Mouse (Mus musculus) gastrocnemius, adult 2 months (tissue): ENCODE data around the gene Dtx2. TPM values are rescaled to one million over a fixed set of nuclear protein-coding genes. Genes with fewer than 3 reads are reported as not detected.
A peak's percentile ranks its signal among the peaks of the same experiment; 100 is the strongest.

Source experiments
- DNase-seq: peaks from one replicate; pipeline ENCODE4 v3.0.0; 2022
- H3K27ac ChIP-seq: fragments of 200-600 bp; 2 replicates; pipeline ENCODE4 v1.8.1; 2022; ENCODE audit warnings: mild to moderate bottlenecking
- H3K4me3 ChIP-seq: fragments of 200-600 bp; 2 replicates; pipeline ENCODE4 v1.8.1; 2022; ENCODE audit warnings: mild to moderate bottlenecking, moderate library complexity
- CTCF ChIP-seq: fragments of 200-600 bp; IDR thresholded peaks from 2 replicates; pipeline ENCODE4 v1.8.1; 2022; ENCODE audit warnings: antibody characterized with exemption, mild to moderate bottlenecking, moderate library complexity
- intact Hi-C: fragments of 180-260 bp; cut with DNase I; formaldehyde crosslinking; loops from one replicate; pipeline ENCODE4 v1.15.1; 2025
- total RNA-seq, 2 experiments: library from RNA; stranded (reverse); gene quantifications; 2 replicates each; pipeline ENCODE4 v1.2.3; 2021

Dtx2 gene
- total RNA-seq, 2 experiments from 2014 or later, result 6.5 to 8.2 TPM

DNA sequence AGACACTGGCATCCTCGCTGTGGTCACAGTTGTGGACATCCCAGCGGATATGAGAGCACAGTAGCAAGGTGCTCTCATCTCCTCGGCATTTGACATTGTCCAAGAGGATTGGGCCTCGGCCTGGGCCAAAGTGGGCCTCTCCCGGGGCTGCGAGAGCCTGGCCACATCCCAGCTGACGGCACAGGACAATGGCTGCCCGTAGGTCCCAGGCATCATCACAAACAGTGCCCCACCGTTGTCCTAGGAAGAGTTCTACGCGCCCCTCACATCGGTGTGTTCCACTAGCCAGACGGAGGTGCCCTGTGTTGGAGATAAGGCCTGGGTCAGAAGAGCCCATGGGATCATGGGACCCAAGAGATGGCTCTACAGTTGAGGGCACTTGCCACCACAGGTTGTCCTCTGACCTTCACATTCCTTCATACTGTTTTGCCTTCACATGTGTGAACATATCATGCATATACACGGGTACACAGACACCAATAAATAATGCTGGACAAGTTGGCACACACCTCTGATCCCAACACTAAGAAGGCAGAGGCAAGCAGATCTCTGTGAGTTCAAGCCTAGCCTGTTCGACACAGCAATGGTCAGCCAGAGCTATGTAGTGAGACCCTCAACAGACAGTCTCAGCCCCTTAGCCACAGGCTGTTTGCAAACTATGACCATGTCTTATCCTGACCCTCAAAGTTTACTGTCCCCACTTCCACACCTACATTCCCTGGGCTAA is 33.5 kb upstream of the Dtx2 start:
- H3K4me3 ChIP-seq, result no peak overlapping the region
- intact Hi-C loops, result no loop called here
- TF ChIP-seq CTCF, result no peak

DNA sequence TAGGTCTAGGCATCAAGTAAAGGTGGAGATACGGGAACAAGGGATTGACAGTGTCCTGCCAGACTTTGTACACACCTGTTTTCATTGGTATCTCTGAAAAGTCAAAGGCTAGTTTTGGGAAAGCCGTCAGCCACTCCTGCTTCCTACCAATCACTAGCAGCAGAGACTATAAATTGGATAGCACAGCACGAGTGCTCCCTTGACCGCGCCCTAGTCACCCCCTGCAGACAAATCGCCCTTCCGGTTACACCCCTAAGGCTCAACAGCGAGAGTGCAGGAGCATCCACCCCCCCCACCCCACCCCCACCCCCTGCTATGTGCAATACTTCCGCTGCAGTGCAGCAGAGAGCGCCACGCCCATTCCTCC is 32.5 kb upstream of the Dtx2 start:
- intact Hi-C loops, result loop anchor here (2.0 kb wide), 2 partner anchors 27 to 57 kb away; partner anchors contain the start of gene Ywhag

More for the DNA sequence above, 33.5 kb upstream of the Dtx2 start:
- peak; percentile 43 for DNase-seq
- peak overlapping the region; percentile 99 for H3K27ac ChIP-seq

DNA sequence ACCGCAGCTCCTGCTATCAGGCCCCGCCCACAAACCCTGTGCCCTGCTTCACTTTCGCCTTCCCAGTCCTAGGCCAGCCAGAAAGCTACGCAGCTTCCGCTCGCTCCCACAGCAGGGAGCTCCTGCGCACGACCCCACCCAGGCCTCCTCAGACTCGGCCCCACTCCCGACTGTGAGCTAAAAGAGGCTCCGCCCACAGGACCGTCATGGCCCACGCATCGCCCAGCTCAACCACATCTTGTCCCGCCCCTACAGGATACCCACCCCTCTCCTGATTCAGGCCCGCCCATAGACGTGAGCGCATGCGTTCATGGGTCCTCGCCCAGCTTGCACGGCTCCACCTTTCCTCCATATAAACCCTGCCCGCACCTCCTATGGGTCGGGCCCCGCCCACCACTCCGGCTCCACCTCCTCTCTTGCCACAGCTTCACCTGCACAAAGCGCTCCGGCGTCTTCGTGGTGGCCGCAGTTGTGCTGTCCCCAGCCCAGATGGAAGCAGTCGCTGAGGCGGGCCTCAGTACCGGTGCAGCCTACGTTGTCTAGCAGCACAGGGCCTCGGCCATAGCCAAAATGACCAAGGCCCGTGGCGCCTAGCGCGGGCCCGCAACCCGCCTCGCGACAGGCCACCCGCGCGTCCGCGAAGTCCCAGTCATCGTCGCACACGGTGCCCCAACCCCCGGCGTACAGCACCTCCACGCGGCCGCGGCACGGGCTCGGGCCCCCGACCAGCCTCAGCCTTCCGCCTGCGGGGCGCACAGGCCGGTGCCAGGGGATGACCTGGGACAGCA is 31.9 kb upstream of the Dtx2 start:
- DNase-seq, result peak; percentile 99
- peak overlapping the region; percentile 99 for H3K27ac ChIP-seq
- intact Hi-C loops, result loop anchor here (2.0 kb wide), 2 partner anchors 28 to 58 kb away; partner anchors contain the start of gene Ywhag
- TF ChIP-seq CTCF, result peak; percentile 32; the same call in 1 of the 2 replicates
- H3K4me3 ChIP-seq, result peak overlapping the region; percentile 90

More for the DNA sequence above, 32.5 kb upstream of the Dtx2 start:
- no peak for TF ChIP-seq CTCF
- DNase-seq, result no peak
- H3K27ac ChIP-seq, result peak overlapping the region; percentile 99
- peak overlapping the region; percentile 90 for H3K4me3 ChIP-seq

DNA sequence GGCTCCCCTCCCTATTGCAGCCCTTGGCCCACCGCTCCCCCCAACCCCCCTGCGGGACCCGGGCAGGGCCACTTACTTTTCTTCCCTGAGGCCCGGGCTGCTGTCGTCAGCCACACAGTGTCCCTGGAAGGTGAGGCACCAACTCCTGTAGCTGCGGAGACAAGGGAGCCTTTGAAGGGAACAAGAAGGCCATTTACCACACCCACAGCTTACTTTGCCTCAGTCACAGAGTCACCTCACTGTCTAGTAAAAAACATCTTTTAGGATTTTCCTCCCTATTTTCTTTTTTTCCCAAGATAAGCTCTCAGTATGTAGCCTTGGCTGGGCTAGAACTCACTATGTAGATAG is 31.3 kb upstream of the Dtx2 start:
- TF ChIP-seq CTCF, result no peak
- DNase-seq, result no peak
- Histone ChIP-seq H3K27ac (peak overlapping the region; percentile 99), H3K4me3 (peak overlapping the region; percentile 90)
- intact Hi-C loops, result loop anchor here (2.0 kb wide), 2 partner anchors 28 to 58 kb away; partner anchors contain the start of gene Ywhag

DNA sequence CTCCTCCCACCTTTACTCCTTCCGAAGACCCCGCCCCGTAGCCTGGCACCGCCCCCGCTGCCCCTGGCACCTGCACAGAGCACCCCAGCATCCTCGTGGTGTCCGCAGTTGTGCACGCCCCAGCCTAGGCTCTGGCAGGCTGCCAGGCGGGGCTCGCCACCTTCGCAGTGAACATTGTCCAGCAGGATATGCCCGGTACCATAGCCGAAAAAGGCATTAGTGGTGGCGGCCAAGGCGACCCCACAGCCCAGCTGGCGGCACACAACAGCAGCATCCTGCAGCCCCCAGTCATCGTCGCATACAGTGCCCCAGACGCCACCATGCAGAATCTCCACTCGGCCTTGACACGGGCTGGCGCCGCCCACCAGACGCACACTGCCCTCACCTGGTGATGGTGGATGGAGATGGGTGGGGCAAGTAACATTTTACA is 29.1 kb upstream of the Dtx2 start:
- peak; percentile 51 for DNase-seq
- no peak overlapping the region for H3K27ac ChIP-seq
- peak; percentile 5; the same call in 1 of the 2 replicates for TF ChIP-seq CTCF
- H3K4me3 ChIP-seq, result peak overlapping the region; percentile 22
- intact Hi-C loops, result no loop called here

DNA sequence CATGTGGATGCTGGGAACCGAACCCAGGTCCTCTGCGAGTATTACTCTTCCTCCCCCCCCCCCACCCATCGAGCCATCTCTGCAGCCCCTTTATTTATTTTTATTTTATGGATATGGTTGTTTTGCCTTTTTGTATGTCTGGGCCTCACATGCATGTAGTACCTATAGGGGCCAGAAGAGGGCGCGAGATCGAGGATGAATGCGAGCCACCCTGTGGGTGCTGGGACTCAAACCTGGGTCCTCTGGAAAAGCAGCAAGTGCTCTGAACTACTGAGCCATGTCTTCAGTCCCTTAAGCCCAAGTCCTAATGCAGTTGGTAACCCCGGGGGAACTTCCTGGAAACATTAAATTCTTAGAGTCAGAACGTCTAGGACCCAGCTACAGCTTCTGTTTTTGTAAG is 27.7 kb upstream of the Dtx2 start:
- peak; percentile 54 for TF ChIP-seq CTCF
- DNase-seq, result no peak
- H3K27ac ChIP-seq, result no peak overlapping the region
- intact Hi-C loops, result no loop called here
- H3K4me3 ChIP-seq, result no peak overlapping the region

DNA sequence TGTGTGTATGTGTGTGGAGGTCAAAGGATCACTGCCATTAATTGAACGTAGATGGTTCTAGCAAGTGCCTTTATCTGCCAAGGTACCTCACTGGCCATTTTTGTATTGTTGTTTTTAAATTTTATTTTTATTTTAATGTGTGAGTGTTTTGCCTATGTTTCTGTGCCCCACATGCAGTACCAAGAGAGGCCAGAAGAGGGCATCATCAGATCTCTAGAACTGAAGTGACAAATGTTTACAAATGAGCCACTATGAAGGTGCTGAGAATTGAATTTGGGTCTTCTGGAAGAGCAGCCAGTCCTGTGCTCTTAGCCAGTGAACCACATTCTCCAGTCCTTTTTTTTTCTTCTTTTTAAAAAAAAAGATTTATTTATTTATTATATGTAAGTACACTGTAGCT is 25.8 kb upstream of the Dtx2 start:
- Histone ChIP-seq H3K4me3 (no peak overlapping the region), H3K27ac (no peak overlapping the region)
- intact Hi-C loops, result no loop called here
- DNase-seq, result peak; percentile 60
- peak; percentile 89 for TF ChIP-seq CTCF

DNA sequence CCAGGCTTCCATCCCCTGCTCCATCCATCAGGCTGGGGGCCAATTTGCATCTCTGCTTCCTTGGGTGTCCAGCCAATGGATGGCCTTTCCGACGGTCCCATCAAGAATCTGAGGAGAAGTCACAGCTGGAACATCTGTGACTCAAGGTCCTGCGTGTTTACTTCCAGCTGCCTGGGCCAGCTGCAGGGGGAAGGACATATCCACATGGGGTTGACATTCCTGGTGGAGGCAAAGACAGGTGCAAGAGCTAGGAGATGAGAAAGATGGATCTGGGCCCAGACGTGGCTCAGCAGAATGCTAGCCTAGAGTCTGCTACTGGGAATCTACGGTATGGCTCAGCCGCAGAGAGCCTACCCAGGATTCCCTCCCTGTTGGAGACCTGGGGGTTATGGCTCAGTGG is 24.4 kb upstream of the Dtx2 start:
- intact Hi-C loops, result no loop called here
- Histone ChIP-seq H3K27ac (no peak overlapping the region), H3K4me3 (no peak overlapping the region)
- TF ChIP-seq CTCF, result no peak
- no peak for DNase-seq

DNA sequence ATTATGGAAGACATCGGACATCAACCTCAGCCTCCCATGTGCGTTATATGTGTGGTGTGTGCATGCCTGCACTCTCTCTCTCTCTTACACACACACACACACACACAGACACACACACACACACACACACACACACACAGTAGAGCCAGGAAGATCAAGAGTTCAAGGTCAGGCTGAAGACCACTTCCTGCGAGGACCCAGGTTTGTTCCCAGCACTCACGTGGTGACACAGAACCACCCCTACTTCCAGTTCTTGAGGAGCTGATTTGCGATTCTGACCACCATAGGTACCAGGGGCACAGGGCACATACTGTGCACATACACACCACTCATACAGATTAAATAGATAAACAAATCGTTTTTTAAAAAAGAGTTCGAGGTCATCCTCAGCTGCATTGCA is 22.7 kb upstream of the Dtx2 start:
- no peak overlapping the region for H3K27ac ChIP-seq
- H3K4me3 ChIP-seq, result no peak overlapping the region
- TF ChIP-seq CTCF, result no peak
- no peak for DNase-seq
- intact Hi-C loops, result no loop called here

DNA sequence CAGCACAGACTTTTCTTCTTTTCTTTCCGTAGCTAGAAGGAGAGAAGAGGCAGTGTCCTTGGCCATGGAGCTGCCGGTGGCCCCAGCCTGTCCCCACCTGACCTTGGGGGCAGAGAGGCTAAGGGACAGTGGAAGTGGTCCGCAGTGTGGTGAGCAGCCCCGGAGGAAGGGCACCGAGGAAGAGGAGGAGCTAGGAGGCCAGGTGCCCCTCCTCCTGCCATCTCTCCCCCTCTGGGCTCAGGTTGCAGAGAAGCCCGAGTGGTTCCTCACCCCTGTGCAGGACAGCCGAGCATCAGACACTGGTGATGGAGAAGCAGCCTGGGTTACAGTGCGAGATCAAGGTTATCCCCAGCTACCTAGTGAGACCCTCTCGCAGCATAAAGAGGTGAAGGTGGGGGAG is 20.2 kb upstream of the Dtx2 start, which contains the start of gene Ssc4d:
Ssc4d (minus strand) TSS at position 167 of the 400 bp plus-strand sequence.
- H3K4me3 ChIP-seq, result no peak within 1 kb of the TSS
- DNase-seq, result no peak
- H3K27ac ChIP-seq, result no peak within 1 kb of the TSS
- TF ChIP-seq CTCF, result no peak
- intact Hi-C loops, result no loop called here

DNA sequence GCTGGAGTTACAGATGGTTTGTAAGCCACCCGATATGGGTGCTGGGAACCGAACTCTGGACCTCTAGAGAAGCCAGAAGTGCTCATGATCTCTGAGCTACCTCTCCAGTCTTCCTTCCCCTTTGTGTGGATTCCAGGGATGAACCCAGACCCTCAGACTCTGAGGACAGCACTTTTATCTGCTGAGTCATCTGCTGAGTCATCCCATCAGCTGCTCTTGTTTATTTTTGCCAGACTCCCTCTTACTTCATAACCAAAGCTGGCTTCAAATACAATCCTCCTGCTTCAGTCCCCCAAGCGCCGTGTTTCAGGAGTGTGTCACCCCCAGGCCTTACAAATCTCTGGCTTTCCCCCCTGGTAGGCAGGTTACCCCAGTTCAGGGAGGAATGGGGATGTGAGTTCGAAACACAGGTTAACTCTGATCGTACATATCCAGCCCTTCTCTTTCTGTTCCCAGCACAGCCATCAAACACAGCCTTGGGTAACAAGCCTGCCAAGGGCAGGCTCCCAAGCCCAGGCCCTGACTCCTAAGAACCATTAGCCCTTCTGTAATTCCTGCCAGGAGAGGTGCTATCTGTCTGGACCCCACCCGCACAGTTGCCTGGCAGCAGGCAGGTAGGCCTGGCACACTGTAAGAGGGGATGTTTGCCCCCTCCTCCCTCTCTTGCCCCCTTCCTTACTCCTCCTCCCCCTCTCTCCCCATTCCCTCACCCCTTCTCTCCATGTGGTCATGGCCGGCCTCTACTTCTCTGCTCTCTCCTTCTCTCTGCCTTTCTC is 18.5 kb upstream of the Dtx2 start:
- intact Hi-C loops, result no loop called here
- Histone ChIP-seq H3K27ac (no peak overlapping the region), H3K4me3 (no peak overlapping the region)
- TF ChIP-seq CTCF, result no peak
- no peak for DNase-seq

DNA sequence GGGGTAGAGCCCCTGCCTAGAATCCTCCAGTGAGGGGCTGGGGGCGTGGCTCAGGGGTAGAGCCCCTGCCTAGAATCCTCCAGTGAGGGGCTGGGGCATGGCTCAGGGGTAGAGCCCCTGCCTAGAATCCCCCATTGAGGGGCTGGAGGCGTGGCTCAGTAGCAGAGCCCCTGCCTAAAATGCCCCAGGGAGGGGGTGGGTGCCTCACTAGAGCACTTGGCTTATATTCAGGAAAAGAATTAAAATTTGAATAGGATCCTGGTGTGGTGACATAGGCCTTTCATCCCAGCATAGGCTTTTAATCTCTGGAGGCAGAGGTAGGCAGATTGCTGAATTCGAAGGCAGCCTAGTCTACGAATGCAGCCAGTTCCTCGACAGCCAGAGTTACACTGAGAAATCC is 15.2 kb upstream of the Dtx2 start:
- no peak for TF ChIP-seq CTCF
- Histone ChIP-seq H3K4me3 (no peak overlapping the region), H3K27ac (no peak overlapping the region)
- DNase-seq, result no peak
- intact Hi-C loops, result no loop called here
